Comparison of ENCODE assay signal across 18 mouse cellular contexts in the genomic region with DNA sequence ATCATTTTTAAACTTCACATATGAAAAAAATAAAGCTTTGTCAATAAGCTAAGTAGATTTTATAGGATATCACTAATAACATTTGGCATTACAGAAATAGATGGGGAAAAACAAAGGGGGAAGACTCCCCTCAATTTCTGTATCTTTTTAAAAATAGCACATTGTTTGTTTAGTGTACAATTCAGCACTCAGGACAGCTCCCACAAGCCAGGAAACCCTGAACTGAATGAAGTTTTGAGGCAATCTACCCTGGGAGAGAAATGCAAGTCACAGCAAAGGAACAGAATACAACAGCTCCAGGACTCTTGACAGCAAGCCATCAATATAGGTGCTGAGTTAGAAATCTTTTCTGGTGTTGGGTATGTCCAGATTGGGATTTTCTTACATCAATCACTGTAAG.
DNase-seq lines count a peak whose midpoint lies in the region; ATAC-seq and TF ChIP-seq lines count a peak whose summit lies in the region.
"Had no signal": no experiment of that assay in that cellular context is flagged by ENCODE, and none has a peak within 500 bp of the region (broad histone marks: within the 10 kb centered on the region; RNA-seq: fewer than 3 reads in every experiment).

No protein-coding gene starts in this region.

- no peak for ATAC-seq in lung, postnatal 0 days
- no peak for ATAC-seq in embryonic facial prominence, embryonic 11.5 days (replicated peaks; ENCODE audit: insufficient number of reproducible peaks, low FRiP score, low TSS enrichment, low read depth)
- ATAC-seq: forebrain, embryonic 13.5 days; hindbrain, postnatal 0 days had no signal

- H3K4me2 ChIP-seq in lung, postnatal 0 days (replicated peaks; ENCODE audit: low read depth, low read length), result no peak overlapping the region
- no peak overlapping the region for H3K4me2 ChIP-seq in embryonic facial prominence, embryonic 11.5 days (ENCODE audit: low read depth, low read length)
- H3K4me2 ChIP-seq: forebrain, embryonic 13.5 days; kidney, embryonic 15.5 days; liver, embryonic 13.5 days; midbrain, embryonic 12.5 days had no signal

- H3K4me1 ChIP-seq in lung, postnatal 0 days (ENCODE audit: insufficient read depth, low read depth, low read length), result no peaks in the 10 kb centered on the region
- no peaks in the 10 kb centered on the region for H3K4me1 ChIP-seq in lung, adult 2 months (ENCODE audit: control insufficient read depth, insufficient read depth, low read length)
- no peaks in the 10 kb centered on the region for H3K4me1 ChIP-seq in embryonic facial prominence, embryonic 11.5 days (ENCODE audit: control insufficient read depth, insufficient read depth, low read length)
- H3K4me1 ChIP-seq: forebrain, embryonic 13.5 days; kidney, embryonic 15.5 days; liver, embryonic 13.5 days; midbrain, embryonic 12.5 days had no signal

- H3K4me3 ChIP-seq in lung, postnatal 0 days (ENCODE audit: low read depth, low read length), result no peak overlapping the region
- no peak overlapping the region for H3K4me3 ChIP-seq in lung, adult 2 months (replicated peaks; ENCODE audit: extremely low read depth, low read depth, low read length)
- H3K4me3 ChIP-seq in embryonic facial prominence, embryonic 11.5 days (ENCODE audit: low read depth, low read length), result no peak overlapping the region
- H3K4me3 ChIP-seq: forebrain, embryonic 13.5 days; gastrocnemius, adult 2 months; kidney, embryonic 15.5 days; liver, embryonic 13.5 days; midbrain, embryonic 12.5 days had no signal

- TF ChIP-seq CTCF in lung, postnatal 0 days (IDR thresholded peaks at IDR 0.05), result no peak
- no peak for TF ChIP-seq CTCF in lung, adult 2 months (IDR thresholded peaks at IDR 0.05; ENCODE audit: insufficient read depth, low read length)

- H3K36me3 ChIP-seq in lung, postnatal 0 days (ENCODE audit: insufficient read depth, low read length), result no peaks in the 10 kb centered on the region
- H3K36me3 ChIP-seq in embryonic facial prominence, embryonic 11.5 days (replicated peaks; ENCODE audit: control insufficient read depth, insufficient read depth, low read depth, low read length), result no peaks in the 10 kb centered on the region
- H3K36me3 ChIP-seq: kidney, embryonic 15.5 days; liver, embryonic 13.5 days; midbrain, embryonic 12.5 days had no signal

- TF ChIP-seq EP300 in lung, postnatal 0 days (IDR thresholded peaks at IDR 0.05), result no peak

- H3K9me3 ChIP-seq in lung, postnatal 0 days (ENCODE audit: low read length), result no peaks in the 10 kb centered on the region
- H3K9me3 ChIP-seq in embryonic facial prominence, embryonic 11.5 days (replicated peaks; ENCODE audit: control insufficient read depth, low read length), result no peaks in the 10 kb centered on the region
- H3K9me3 ChIP-seq: forebrain, embryonic 13.5 days; kidney, embryonic 15.5 days; midbrain, embryonic 12.5 days had no signal

- no peaks in the 10 kb centered on the region for H3K27me3 ChIP-seq in lung, postnatal 0 days (replicated peaks; ENCODE audit: insufficient read depth, low read length)
- no peaks in the 10 kb centered on the region for H3K27me3 ChIP-seq in embryonic facial prominence, embryonic 11.5 days (ENCODE audit: control insufficient read depth, insufficient read depth, low read length)
- H3K27me3 ChIP-seq: forebrain, embryonic 13.5 days; kidney, embryonic 15.5 days; liver, embryonic 13.5 days; midbrain, embryonic 12.5 days had no signal

- TF ChIP-seq POLR2A in lung, adult 2 months (IDR thresholded peaks at IDR 0.05; ENCODE audit: borderline replicate concordance, extremely low read depth, low read depth, low read length), result no peak

- peak; percentile 6 for DNase-seq in lung, postnatal 0 days (ENCODE audit: low spot score)
- no peak for DNase-seq in lung, adult 2 months
- DNase-seq in R1 (ENCODE audit: low read depth, low spot score), result peak; percentile 23
- peak; percentile 70 for DNase-seq in embryonic facial prominence, embryonic 11.5 days (ENCODE audit: low spot score)
- peak; percentile 28 for DNase-seq in retina, postnatal 1 day
- no peak for DNase-seq in layer of hippocampus, postnatal 36 days
- no peak for DNase-seq in layer of hippocampus, adult 18-20 months (ENCODE audit: low spot score in 2 of 2)
- no peak for DNase-seq in gastrocnemius, postnatal 10 days
- DNase-seq: cerebellum, postnatal 10 days; gastrocnemius, adult 2 months; layer of hippocampus, adult 9-11 months; liver, embryonic 13.5 days; lung, postnatal 14 days; thymus, postnatal 25 days had no signal

- H3K9ac ChIP-seq in lung, postnatal 0 days (replicated peaks; ENCODE audit: low read depth), result no peak overlapping the region
- no peak overlapping the region for H3K9ac ChIP-seq in embryonic facial prominence, embryonic 11.5 days (replicated peaks; ENCODE audit: low read length)
- H3K9ac ChIP-seq: forebrain, embryonic 13.5 days; kidney, embryonic 15.5 days; liver, embryonic 13.5 days; midbrain, embryonic 12.5 days had no signal

- no peak overlapping the region for H3K27ac ChIP-seq in lung, postnatal 0 days (ENCODE audit: low read length)
- H3K27ac ChIP-seq in embryonic facial prominence, embryonic 11.5 days (replicated peaks; ENCODE audit: low read depth, low read length), result no peak overlapping the region
- H3K27ac ChIP-seq: forebrain, embryonic 13.5 days; gastrocnemius, adult 2 months; hindbrain, postnatal 0 days; kidney, embryonic 15.5 days; liver, embryonic 13.5 days; midbrain, embryonic 12.5 days had no signal

Comparison
In these comparisons a context has a peak if more than half of its experiments do, and no peak if none do; other contexts are left out.
1. DNase-seq: peak in lung, postnatal 0 days (single experiment), R1 (single experiment), embryonic facial prominence, embryonic 11.5 days (single experiment) and retina, postnatal 1 day (single experiment); none in lung, adult 2 months (single experiment), layer of hippocampus, postnatal 36 days (0 of 2), layer of hippocampus, adult 18-20 months (0 of 2) and gastrocnemius, postnatal 10 days (single experiment).